Mouse (Mus musculus) midbrain, embryonic 16.5 days (tissue): ENCODE data around the gene Ly6g5b. TPM values are rescaled to one million over a fixed set of nuclear protein-coding genes. Genes with fewer than 3 reads are reported as not detected.

Source experiments
- ATAC-seq: fragments of 200-750 bp; cut with Nextera tagmentation; 2 replicates; pipeline ENCODE4 v1.8.0; 2017; ENCODE audit warnings: moderate TSS enrichment
- H3K27ac ChIP-seq: fragments of 300-500 bp; sonication (generic); 2 replicates; pipeline ENCODE4 v1.5.1; 2014; ENCODE audit warnings: mild to moderate bottlenecking, low read length, mixed read lengths
- H3K27me3 ChIP-seq: fragments of 300-500 bp; sonication (generic); 2 replicates; pipeline ENCODE4 v1.6.1; 2014; ENCODE audit warnings: low read depth, low read length, mixed read lengths; ENCODE audit not compliant: control insufficient read depth, insufficient read depth
- H3K36me3 ChIP-seq: fragments of 300-500 bp; sonication (generic); 2 replicates; pipeline ENCODE4 v1.6.1; 2014; ENCODE audit warnings: mild to moderate bottlenecking, low read length, moderate library complexity, mixed read lengths; ENCODE audit not compliant: control insufficient read depth, insufficient read depth
- H3K4me1 ChIP-seq: fragments of 300-500 bp; sonication (generic); 2 replicates; pipeline ENCODE4 v1.6.1; 2014; ENCODE audit warnings: mild to moderate bottlenecking, low read length, mixed read lengths; ENCODE audit not compliant: control insufficient read depth, insufficient read depth
- H3K4me2 ChIP-seq: fragments of 300-500 bp; sonication (generic); 2 replicates; pipeline ENCODE4 v1.6.1; 2014; ENCODE audit warnings: mild to moderate bottlenecking, low read length, mixed read lengths
- H3K4me3 ChIP-seq: fragments of 300-500 bp; sonication (generic); 2 replicates; pipeline ENCODE4 v1.5.1; 2014; ENCODE audit warnings: low read depth, mild to moderate bottlenecking, low read length, moderate library complexity, mixed read lengths
- H3K9ac ChIP-seq: fragments of 300-500 bp; sonication (generic); 2 replicates; pipeline ENCODE4 v1.6.1; 2014; ENCODE audit warnings: low read depth, low read length, mixed read lengths
- H3K9me3 ChIP-seq: fragments of 300-500 bp; sonication (generic); replicated peaks from 2 replicates; pipeline ENCODE4 v1.6.1; 2014; ENCODE audit warnings: mild to moderate bottlenecking, low read length, mixed read lengths; ENCODE audit not compliant: control insufficient read depth, poor library complexity, severe bottlenecking
- WGBS: fragments of 180-500 bp; shearing (Covaris S2); extraction: QIAGEN DNeasy Blood & Tissue Kit; methylation state at CpG from one replicate; pipeline ENCODE4 v1.1.7; 2014; 5-methylcytosine and 5-hydroxymethylcytosine counted together
- polyA plus RNA-seq: library from polyadenylated mRNA; unstranded; fragments of >200 nt; fragmentation: Nextera tagmentation; extraction: Ambion mirVana; gene quantifications from 2 replicates; pipeline ENCODE4 v1.2.1, GENCODE M21; 2015

The Ly6g5b gene
- polyA plus RNA-seq, 1 experiment from 2014 or later = 1.5 TPM

DNA sequence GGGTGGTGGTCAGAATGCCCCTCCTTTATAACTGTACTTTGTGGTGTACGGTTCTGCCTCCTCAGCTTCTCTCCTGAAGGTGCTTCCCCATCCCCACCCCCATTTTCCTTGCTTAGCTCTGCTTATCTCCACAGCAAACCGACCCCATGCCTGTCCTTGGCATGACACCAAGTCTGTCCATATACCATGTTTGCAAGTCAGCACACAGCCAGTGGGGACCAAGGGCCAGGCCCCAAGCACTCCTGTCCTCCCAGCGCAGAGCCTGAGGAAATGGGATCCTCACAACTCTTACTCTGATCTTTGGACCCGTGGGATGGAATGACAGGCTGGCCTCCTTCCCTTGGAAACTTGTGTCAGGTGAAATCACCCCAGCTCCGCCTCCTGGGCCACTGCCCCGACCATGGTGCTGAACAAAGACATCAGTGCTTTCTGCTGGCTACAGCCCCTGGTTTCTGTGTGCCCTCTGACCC lies 12.0 kb downstream of the Ly6g5b start:
- ATAC-seq = no peak
- H3K4me2 ChIP-seq = no peak overlapping the region
- 71% methylated on average over 6 of the region's 6 CpGs for WGBS
- H3K4me1 ChIP-seq = no peaks in the 10 kb centered on the region; the same call in 1 of the 2 replicates
- no peak overlapping the region for H3K4me3 ChIP-seq
- peaks cover 35% of the 10 kb centered on the region for H3K36me3 ChIP-seq
- H3K9me3 ChIP-seq = no peaks in the 10 kb centered on the region
- H3K9ac ChIP-seq = no peak overlapping the region
- no peak overlapping the region for H3K27ac ChIP-seq
- H3K27me3 ChIP-seq = no peaks in the 10 kb centered on the region

DNA sequence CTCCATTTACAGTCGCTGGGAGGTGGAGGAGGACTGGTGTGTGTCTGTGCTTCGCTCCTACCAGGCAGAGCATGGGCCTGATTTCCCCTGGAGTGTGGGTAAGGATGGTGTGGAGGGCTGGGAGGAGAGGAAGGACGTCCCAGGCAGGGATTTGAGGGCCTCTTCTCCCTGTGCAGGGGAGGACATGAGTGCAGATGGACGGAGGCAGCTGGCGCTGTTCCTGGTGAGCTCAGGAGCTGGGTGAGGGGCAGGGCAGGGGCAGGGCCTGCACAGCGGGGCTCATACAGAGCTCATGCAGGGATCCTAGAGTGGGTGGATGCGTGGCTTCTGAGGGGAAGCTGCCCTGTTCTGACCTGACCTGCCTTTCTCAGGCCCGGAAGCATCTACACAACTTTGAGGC lies 12.9 kb downstream of the Ly6g5b start:
- WGBS = 77% methylated on average over 8 of the region's 8 CpGs
- Histone ChIP-seq H3K36me3 (peaks cover 40% of the 10 kb centered on the region), H3K9ac (no peak overlapping the region)

DNA sequence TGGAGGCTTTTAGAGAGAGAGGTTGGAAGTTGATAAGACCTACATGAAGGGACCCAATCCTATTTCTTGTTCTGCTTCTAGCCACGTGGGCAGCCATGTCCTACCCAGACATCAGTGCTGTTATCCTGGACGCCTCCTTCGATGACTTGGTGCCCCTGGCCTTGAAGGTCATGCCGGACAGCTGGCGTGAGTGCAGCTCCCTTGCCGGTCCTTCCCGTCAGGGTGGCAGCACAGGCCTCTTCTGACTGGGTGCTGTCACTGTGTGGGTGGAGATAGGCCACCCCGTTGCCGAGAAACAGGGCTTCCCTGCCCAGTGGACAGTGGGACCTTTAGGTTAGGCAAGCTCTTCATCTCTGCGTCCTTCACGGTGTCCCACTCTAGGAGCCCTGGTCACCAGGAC lies 14.1 kb downstream of the Ly6g5b start:
- Histone ChIP-seq H3K9me3 (no peaks in the 10 kb centered on the region), H3K27ac (no peak overlapping the region), H3K4me3 (no peak overlapping the region), H3K4me2 (no peak overlapping the region), H3K36me3 (peaks cover 47% of the 10 kb centered on the region), H3K9ac (no peak overlapping the region), H3K4me1 (no peaks in the 10 kb centered on the region; the same call in 1 of the 2 replicates), H3K27me3 (no peaks in the 10 kb centered on the region)
- 92% methylated on average over 11 of the region's 11 CpGs for WGBS
- no peak for ATAC-seq

More for the DNA sequence above, 12.9 kb downstream of the Ly6g5b start:
- no peak overlapping the region for H3K27ac ChIP-seq
- H3K4me3 ChIP-seq = no peak overlapping the region
- H3K27me3 ChIP-seq = no peaks in the 10 kb centered on the region
- no peaks in the 10 kb centered on the region; the same call in 1 of the 2 replicates for H3K4me1 ChIP-seq
- H3K4me2 ChIP-seq = no peak overlapping the region
- no peaks in the 10 kb centered on the region for H3K9me3 ChIP-seq
- ATAC-seq = no peak

DNA sequence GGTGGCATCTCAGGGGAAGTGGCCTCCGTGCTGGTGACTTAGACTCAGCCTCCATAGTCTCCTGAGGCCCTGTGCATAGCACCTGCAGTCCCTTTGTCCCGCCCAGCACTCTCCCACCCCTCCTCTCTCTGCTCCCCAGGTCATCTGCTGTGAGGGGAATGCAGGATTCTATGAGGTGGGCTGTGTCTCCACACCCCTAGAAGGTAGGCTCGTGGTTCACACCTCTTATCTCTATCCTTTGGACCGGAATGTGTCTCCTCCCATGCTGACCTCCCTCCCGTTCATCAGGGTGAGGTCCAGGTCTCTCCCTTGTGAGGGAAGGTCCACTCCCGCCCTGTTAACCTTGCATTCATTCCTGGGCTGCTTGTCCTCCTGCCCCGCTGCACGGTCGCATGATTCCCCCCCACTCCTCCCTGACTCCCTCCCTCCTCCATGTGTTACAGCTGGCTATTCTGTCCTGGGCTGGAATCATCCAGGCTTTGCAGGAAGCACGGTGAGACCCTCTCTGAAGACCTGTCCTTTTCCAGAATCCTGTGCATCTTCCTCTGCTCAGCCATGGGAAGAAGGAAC lies 14.9 kb downstream of the Ly6g5b start:
- no peak for ATAC-seq
- no peak overlapping the region for H3K4me2 ChIP-seq
- 81% methylated on average over 10 of the region's 10 CpGs for WGBS

DNA sequence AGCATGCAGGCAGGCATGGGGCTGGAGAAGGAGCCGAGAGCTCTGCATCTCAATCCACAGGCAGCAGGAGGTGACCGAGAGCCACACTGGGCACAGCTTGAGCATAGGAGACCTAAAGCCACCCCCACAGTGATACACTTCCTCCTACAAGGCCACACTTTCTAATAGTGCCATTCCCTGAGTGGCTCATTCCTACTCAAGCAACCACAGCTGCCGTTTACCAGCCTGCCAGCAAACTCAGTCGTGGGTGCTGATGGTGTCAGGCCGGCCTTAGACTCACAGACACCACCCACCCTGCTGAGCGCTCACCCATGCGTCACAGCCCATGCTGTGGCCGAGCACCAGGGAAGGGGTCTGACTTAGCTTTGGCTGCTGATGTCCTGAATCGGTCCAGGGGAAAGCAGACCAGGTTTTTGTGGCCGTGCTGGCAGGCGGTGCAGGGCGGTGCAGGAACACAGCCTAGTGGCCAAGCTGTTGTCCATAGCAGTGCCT lies 18.0 kb downstream of the Ly6g5b start:
- no peak for ATAC-seq
- 69% methylated on average over 12 of the region's 12 CpGs for WGBS
- Histone ChIP-seq H3K9me3 (no peaks in the 10 kb centered on the region), H3K4me2 (no peak overlapping the region), H3K4me3 (no peak overlapping the region), H3K27ac (no peak overlapping the region), H3K36me3 (peaks cover 51% of the 10 kb centered on the region), H3K9ac (no peak overlapping the region), H3K27me3 (no peaks in the 10 kb centered on the region), H3K4me1 (no peaks in the 10 kb centered on the region)

More for the DNA sequence above, 14.9 kb downstream of the Ly6g5b start:
- Histone ChIP-seq H3K9ac (no peak overlapping the region), H3K27me3 (no peaks in the 10 kb centered on the region), H3K9me3 (no peaks in the 10 kb centered on the region), H3K27ac (no peak overlapping the region), H3K4me3 (no peak overlapping the region), H3K4me1 (no peaks in the 10 kb centered on the region), H3K36me3 (peaks cover 48% of the 10 kb centered on the region)

DNA sequence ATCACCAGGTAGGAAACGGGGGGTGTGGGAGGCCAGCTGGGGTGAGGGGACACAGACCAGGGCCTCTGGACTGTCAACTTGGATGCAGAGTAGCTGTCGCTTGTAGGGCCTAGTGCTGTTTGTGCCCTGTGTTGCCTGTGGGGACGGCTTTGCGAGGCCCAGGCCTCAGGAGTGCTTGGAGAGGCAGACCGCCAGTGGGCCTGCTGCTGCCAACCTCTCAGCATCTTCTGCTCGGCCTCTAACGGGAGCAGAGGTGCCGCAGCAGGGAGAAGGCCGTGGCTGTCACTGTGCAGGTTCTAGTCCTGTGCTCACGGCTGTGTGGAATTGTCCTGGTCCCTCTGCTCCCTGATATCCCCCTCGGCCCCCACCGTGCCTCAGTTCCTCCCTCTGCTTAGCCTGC lies 18.6 kb downstream of the Ly6g5b start:
- Histone ChIP-seq H3K9ac (no peak overlapping the region), H3K27me3 (no peaks in the 10 kb centered on the region), H3K4me3 (no peak overlapping the region), H3K9me3 (no peaks in the 10 kb centered on the region), H3K4me2 (no peak overlapping the region), H3K36me3 (peaks cover 50% of the 10 kb centered on the region), H3K4me1 (no peaks in the 10 kb centered on the region), H3K27ac (no peak overlapping the region)
- no peak for ATAC-seq
- 79% methylated on average over 12 of the region's 12 CpGs for WGBS

DNA sequence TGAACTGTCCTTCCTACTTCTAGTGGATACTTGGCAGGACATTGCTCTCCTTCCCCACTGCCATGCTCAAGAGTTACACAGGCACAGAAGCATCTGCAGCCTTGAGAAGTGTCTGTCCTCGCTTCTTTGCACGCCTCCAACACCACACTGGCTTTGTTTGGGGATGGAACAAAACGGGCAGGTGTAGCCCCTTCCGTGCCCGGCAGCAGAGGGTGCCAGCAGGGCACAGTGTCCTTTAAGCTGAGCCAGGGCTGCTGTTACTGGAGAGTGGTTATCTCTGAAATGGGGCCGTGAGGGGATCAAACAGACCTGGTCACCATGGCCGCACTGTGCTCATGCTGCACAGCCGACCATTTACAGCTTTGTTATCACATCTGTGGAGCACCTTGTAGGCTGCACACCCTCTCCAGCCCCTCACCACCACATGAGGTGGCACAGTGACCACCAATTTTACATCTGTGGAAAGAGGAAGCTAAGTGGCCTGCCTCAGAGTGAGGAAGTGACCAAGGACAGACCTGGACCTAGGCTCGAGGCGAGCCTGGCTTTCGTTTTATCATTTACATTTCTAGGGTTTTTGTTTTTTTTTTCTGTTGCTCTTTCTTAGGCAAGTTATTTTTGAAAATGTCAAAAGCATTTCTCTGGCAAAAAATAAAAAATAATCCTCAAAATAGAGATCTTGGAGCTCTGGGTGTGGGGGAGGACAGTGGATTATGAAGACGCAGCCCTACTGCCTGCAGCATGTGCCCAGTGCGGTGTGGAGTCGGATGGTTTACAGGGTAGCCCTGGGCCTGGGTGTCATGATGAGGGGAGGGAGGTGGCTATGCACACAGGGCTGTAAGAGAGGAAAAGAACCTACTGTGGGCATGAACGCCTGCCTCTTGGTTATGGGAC lies 20.5 kb downstream of the Ly6g5b start:
- Histone ChIP-seq H3K27ac (no peak overlapping the region), H3K36me3 (peaks cover 40% of the 10 kb centered on the region), H3K9me3 (no peaks in the 10 kb centered on the region), H3K4me3 (no peak overlapping the region), H3K27me3 (no peaks in the 10 kb centered on the region), H3K9ac (no peak overlapping the region), H3K4me1 (peaks cover 12% of the 10 kb centered on the region), H3K4me2 (no peak overlapping the region)
- 95% methylated on average over 15 of the region's 15 CpGs for WGBS
- no peak for ATAC-seq

DNA sequence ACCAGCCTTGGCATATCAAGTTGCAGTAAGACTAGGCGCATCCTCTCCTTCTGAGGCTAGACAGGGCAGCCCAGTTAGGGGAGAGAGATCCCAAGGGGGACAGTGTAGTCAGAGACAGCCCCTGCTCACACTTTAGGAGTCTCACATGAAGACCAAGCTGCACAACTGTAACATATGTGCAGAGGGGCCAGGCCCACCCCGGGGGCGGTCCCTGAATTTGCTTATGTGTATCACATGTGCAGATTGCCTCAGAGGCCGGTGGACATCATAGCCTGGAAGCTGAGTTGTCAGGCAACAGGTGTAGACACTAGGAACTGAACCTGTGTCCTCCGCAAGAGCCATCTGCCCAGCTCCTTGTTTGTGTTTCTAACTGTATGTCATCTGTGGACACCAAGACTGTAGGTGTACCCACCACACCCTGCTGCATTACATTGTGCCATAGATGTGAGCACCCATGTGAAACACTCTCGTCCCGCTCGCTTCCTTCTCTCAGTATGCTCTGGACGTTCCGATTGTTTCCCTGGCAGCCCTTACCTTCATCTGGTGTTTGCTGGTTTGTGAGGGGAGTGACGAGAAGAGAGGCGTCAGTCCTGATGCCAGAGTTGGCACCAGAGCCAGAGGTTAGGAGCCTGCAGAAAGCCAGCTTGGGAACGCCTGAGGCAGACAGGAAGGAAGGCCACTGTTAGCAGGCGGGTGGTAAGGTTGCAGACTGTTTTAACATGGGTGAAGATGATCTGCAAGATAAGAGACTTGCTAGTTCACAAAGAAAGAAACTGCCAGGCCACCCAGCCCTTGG lies 22.6 kb downstream of the Ly6g5b start:
- Histone ChIP-seq H3K27me3 (no peaks in the 10 kb centered on the region), H3K4me3 (no peak overlapping the region), H3K9ac (no peak overlapping the region), H3K27ac (no peak overlapping the region), H3K4me2 (no peak overlapping the region), H3K36me3 (peaks cover 29% of the 10 kb centered on the region), H3K4me1 (peaks cover 12% of the 10 kb centered on the region), H3K9me3 (no peaks in the 10 kb centered on the region)
- ATAC-seq = no peak
- WGBS = 91% methylated on average over 14 of the region's 14 CpGs
